Mouse (Mus musculus) hindbrain, embryonic 14.5 days (tissue): ENCODE measurements around the gene L3hypdh. TPM values are rescaled to one million over a fixed set of nuclear protein-coding genes. Genes with fewer than 3 reads are reported as not detected.

ENCODE experiments used
- ATAC-seq: fragments of 200-750 bp; cut with Nextera tagmentation; 2 replicates; pipeline ENCODE4 v1.8.0; 2017; ENCODE audit warnings: moderate number of reproducible peaks, mild to moderate bottlenecking, moderate TSS enrichment, moderate library complexity; ENCODE audit not compliant: low FRiP score
- DNase-seq: peaks from one replicate; pipeline ENCODE4 v3.0.0-alpha.2; 2015; ENCODE audit warnings: low spot score
- H3K27ac ChIP-seq: fragments of 300-500 bp; sonication (generic); 2 replicates; pipeline ENCODE4 v1.5.1; 2014; ENCODE audit warnings: mild to moderate bottlenecking, moderate library complexity
- H3K27me3 ChIP-seq: fragments of 300-500 bp; sonication (generic); 2 replicates; pipeline ENCODE4 v1.6.1; 2014; ENCODE audit warnings: mild to moderate bottlenecking, low read length, mixed read lengths; ENCODE audit not compliant: control insufficient read depth, insufficient read depth
- H3K36me3 ChIP-seq: fragments of 300-500 bp; sonication (generic); replicated peaks from 2 replicates; pipeline ENCODE4 v1.6.1; 2014; ENCODE audit not compliant: control insufficient read depth, insufficient read depth
- H3K4me1 ChIP-seq: fragments of 300-500 bp; sonication (generic); replicated peaks from 2 replicates; pipeline ENCODE4 v1.6.1; 2014; ENCODE audit warnings: antibody characterized with exemption, low read length, mixed read lengths; ENCODE audit not compliant: control insufficient read depth, insufficient read depth
- H3K4me2 ChIP-seq: fragments of 300-500 bp; sonication (generic); replicated peaks from 2 replicates; pipeline ENCODE4 v1.6.1; 2014; ENCODE audit warnings: mild to moderate bottlenecking, moderate library complexity
- H3K4me3 ChIP-seq: fragments of 300-500 bp; sonication (generic); replicated peaks from 2 replicates; pipeline ENCODE4 v1.5.1; 2014; ENCODE audit warnings: mild to moderate bottlenecking, low read length
- H3K9ac ChIP-seq: fragments of 300-500 bp; sonication (generic); 2 replicates; pipeline ENCODE4 v1.6.1; 2014
- H3K9me3 ChIP-seq: fragments of 300-500 bp; sonication (generic); 2 replicates; pipeline ENCODE4 v1.6.1; 2016; ENCODE audit warnings: low read length; ENCODE audit not compliant: control insufficient read depth
- WGBS: fragments of 180-500 bp; shearing (Covaris S2); extraction: QIAGEN DNeasy Blood & Tissue Kit; methylation state at CpG from one replicate; pipeline ENCODE4 v1.1.7; 2014; 5-methylcytosine and 5-hydroxymethylcytosine counted together
- microRNA-seq: library from miRNA; unstranded; fragments of <30 nt; microRNA quantifications from one replicate; pipeline ENCODE4, GENCODE M21; 2016
- polyA plus RNA-seq: library from polyadenylated mRNA; unstranded; fragments of >200 nt; fragmentation: Nextera tagmentation; extraction: Ambion mirVana; gene quantifications from 2 replicates; pipeline ENCODE4 v1.2.1, GENCODE M21; 2014

Gene L3hypdh
- polyA plus RNA-seq, 1 experiment from 2014 or later: 12.6 TPM

DNA sequence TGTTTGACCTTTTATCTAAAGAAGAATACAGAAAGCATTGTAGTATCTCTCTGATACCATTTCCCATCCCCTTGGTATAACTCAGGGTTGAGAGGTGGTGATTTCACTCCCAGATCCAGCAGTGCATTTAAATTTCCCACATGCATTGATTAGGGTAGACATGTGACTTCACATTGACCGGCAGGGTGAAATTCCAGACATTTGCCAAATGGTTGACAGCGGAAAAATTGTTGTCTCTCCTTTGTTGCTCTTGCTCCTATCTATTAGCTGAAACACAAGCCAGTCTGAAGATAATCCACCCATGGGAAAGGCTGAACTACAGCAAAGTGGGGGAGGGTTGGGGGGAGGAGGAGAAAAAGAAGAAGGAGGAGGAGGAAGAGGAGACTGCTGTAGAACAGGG, 46.4 kb downstream of the L3hypdh start:
- ATAC-seq: no peak
- DNase-seq: no peak
- Histone ChIP-seq H3K4me3 (no peak overlapping the region), H3K9ac (no peak overlapping the region), H3K9me3 (no peaks in the 10 kb centered on the region), H3K27me3 (no peaks in the 10 kb centered on the region), H3K36me3 (no peaks in the 10 kb centered on the region), H3K4me1 (no peaks in the 10 kb centered on the region), H3K4me2 (no peak overlapping the region), H3K27ac (no peak overlapping the region)
- 48% methylated on average over 2 of the region's 2 CpGs for WGBS

DNA sequence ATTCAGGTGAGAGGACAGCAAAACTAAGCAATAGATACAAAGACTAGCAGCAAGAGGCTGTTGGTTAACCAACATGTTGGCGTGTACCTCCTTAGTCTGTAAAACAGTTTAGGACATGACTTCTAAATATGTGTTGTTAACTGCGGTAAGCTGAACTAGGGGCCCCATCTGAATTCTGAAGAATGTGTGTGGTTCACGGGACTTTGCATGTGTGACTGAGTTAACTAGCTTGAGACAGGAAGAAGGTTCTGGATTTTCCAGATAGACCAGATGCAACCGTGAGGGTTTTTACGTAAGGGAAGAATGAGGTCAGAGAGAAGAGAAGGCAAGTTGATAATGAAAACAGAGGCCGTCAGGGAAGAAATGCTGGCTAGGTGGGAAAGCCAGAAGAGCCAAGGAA, 48.2 kb downstream of the L3hypdh start:
- Histone ChIP-seq H3K27me3 (no peaks in the 10 kb centered on the region), H3K4me2 (no peak overlapping the region), H3K4me3 (no peak overlapping the region), H3K27ac (no peak overlapping the region), H3K36me3 (no peaks in the 10 kb centered on the region), H3K9me3 (no peaks in the 10 kb centered on the region), H3K9ac (no peak overlapping the region), H3K4me1 (no peaks in the 10 kb centered on the region)
- WGBS: 95% methylated on average over 6 of the region's 6 CpGs
- ATAC-seq (no peak), DNase-seq (no peak)

- H3K9me3 ChIP-seq: no peaks in the 10 kb centered on the region
- H3K4me1 ChIP-seq: no peaks in the 10 kb centered on the region
- no peaks in the 10 kb centered on the region for H3K27me3 ChIP-seq
- DNase-seq (no peak), ATAC-seq (no peak)
- no peak overlapping the region for H3K4me2 ChIP-seq
- H3K27ac ChIP-seq: no peak overlapping the region
- no peak overlapping the region for H3K4me3 ChIP-seq
- H3K9ac ChIP-seq: no peak overlapping the region
- WGBS: 76% methylated on average over 9 of the region's 9 CpGs
- no peaks in the 10 kb centered on the region for H3K36me3 ChIP-seq
Measured at GRCm38 (mm10) chr12:72036097-72036661, 49.1 kb downstream of the L3hypdh start.

DNA sequence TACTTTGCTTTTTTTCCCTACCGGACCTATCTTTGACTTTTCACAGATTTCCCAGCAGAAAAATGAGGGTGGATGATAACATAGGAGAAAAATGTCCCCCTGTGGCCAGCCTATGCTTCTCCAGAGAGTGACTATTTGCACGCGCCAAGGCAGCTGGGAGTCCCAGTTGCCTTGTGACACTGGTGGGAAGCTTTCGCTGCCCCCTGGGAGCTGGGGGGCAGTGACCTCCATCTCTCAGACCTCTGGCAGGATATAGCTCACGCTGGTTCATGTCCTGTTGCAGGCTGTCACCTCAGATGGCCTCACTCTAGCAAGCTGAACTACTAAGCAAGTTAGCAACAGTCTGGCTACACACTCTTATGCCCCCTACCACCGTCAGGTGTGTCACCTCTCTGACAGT, 53.4 kb downstream of the L3hypdh start:
- Histone ChIP-seq H3K4me1 (no peaks in the 10 kb centered on the region), H3K4me2 (no peak overlapping the region), H3K36me3 (no peaks in the 10 kb centered on the region), H3K9ac (no peak overlapping the region), H3K27me3 (no peaks in the 10 kb centered on the region), H3K4me3 (no peak overlapping the region), H3K27ac (no peak overlapping the region), H3K9me3 (no peaks in the 10 kb centered on the region)
- WGBS: 86% methylated on average over 6 of the region's 6 CpGs
- ATAC-seq: no peak
- no peak for DNase-seq

DNA sequence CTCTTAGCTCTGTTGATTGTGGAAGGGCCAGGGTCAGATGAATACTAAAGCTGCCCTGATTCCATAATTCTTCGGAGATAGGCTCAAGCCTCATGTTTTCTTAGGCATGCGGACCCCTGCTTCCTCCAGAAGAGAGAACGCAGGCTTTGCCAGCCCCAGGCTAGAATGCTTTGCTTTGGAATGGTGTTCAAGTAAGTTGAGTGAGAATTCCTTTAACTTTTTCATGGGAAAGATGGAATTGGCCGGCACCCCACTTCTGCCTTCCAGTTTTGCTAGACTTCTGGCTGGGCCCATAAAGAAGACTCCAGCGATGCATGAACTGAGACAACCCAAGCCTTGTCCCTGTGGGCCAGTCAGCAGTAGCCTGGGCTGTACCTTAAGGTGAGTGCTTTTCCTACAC, 54.1 kb downstream of the L3hypdh start:
- WGBS: 88% methylated on average over 5 of the region's 5 CpGs
- no peaks in the 10 kb centered on the region for H3K36me3 ChIP-seq
- H3K4me1 ChIP-seq: no peaks in the 10 kb centered on the region
- H3K27me3 ChIP-seq: no peaks in the 10 kb centered on the region
- H3K4me3 ChIP-seq: no peak overlapping the region
- ATAC-seq (no peak), DNase-seq (no peak)
- H3K4me2 ChIP-seq: no peak overlapping the region
- H3K9ac ChIP-seq: no peak overlapping the region
- H3K9me3 ChIP-seq: no peaks in the 10 kb centered on the region
- no peak overlapping the region for H3K27ac ChIP-seq

DNA sequence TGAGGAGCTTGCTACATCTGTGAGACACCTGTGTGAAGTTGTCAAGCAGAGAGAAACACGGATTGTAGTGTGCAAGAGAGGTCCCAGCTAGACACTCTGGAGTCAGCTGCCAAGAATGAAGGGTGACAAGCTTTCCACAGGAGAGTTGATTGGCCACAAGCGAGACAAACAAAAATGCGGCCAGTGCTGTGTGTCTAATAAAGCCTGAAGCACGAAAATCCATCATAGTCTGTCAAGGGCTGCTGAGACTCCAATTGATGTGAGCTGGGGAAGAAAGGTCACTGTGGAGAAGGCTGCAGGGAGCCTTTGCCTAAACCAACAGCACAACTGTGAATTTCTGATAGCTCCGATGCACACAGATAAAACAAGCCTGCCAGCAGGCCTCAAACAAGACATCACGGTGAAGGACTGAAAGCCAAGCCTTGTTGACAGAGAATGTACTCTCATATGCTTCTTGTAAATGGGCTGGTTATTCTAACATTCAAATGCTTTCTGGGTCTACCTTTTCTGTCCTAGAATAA, 59.9 kb downstream of the L3hypdh start:
- no peak overlapping the region for H3K9ac ChIP-seq
- 20% methylated on average over 6 of the region's 6 CpGs for WGBS
- no peak overlapping the region for H3K4me3 ChIP-seq
- H3K27me3 ChIP-seq: no peaks in the 10 kb centered on the region
- 0 out of 2 replicates have a peak, but pooled peaks cover 3% of the 10 kb centered on the region for H3K4me1 ChIP-seq
- H3K36me3 ChIP-seq: no peaks in the 10 kb centered on the region
- no peak for DNase-seq
- H3K4me2 ChIP-seq: no peak overlapping the region
- H3K27ac ChIP-seq: no peak overlapping the region
- no peaks in the 10 kb centered on the region for H3K9me3 ChIP-seq
- ATAC-seq: no peak; the same call in 1 of the 2 replicates

GRCm38 (mm10) chr12:72023572-72023971, 61.7 kb downstream of the L3hypdh start:
- DNase-seq (no peak), ATAC-seq (no peak)
- Histone ChIP-seq H3K4me1 (0 out of 2 replicates have a peak, but pooled peaks cover 3% of the 10 kb centered on the region), H3K27me3 (no peaks in the 10 kb centered on the region), H3K9ac (no peak overlapping the region), H3K36me3 (no peaks in the 10 kb centered on the region), H3K4me2 (no peak overlapping the region), H3K27ac (no peak overlapping the region), H3K9me3 (no peaks in the 10 kb centered on the region), H3K4me3 (no peak overlapping the region)
- 95% methylated on average over 5 of the region's 5 CpGs for WGBS

Small RNA genes within 50 kb of the gene (microRNA-seq; reads per million reads assigned to microRNA genes)
- not detected for gene Gm24466

Other genes starting within 250 kb of the L3hypdh start
- gene Gpr135, start 14.3 kb downstream of the L3hypdh start, polyA plus RNA-seq: 7.3 and 9.4 TPM in 2 replicates
- 86.6 and 101 TPM in 2 replicates for gene Jkamp, start 150 bp upstream of the L3hypdh start, polyA plus RNA-seq
- gene Ccdc175, start 99.6 kb upstream of the L3hypdh start, polyA plus RNA-seq: 0.08 TPM in 1 of 2 replicates, not detected in the other